Mouse (Mus musculus) mature B cell (primary cell): Measurements from ENCODE around the gene Rplp1.

Source experiments
- in situ Hi-C: fragments of 300-500 bp; cut with MboI; formaldehyde crosslinking; loops from 2 replicates; pipeline ENCODE4 v1.14.3; 2019

Rplp1 gene

GRCm38 (mm10) chr9:61911300-61912128 is 2.8 kb downstream of the Rplp1 start:
- in situ Hi-C loops = no loop called here

- in situ Hi-C loops = no loop called here
Observed at GRCm38 (mm10) chr9:61910526-61911256, 3.7 kb downstream of the Rplp1 start.

GRCm38 (mm10) chr9:61909633-61910032 is 4.7 kb downstream of the Rplp1 start:
- in situ Hi-C loops = no loop called here

DNA sequence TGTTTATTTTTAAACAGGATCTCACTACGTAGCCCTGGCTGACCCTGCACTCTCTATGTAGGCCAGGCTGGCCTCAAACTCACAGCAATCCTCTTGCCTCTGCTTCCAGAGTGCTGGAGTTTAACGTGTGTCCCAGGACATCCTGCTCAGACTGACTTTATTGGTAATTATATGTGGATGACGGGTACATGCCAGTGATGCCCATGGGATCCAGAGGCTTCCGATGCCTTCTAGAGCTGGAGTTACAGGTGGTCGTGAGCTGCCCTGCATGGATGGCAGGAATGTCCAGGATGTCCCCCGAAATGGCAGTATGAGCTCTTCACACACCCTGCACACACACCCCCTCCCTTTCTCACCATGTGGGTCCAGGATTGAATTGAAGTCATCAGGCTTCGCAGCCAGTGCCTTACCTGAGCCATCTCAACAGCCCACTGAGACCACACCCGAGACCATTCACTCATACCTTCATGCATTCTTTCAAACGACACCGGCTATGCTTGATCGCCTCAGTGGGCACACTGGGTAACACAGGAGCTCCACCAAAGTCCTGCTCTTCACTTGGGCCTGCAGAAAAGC is 5.4 kb downstream of the Rplp1 start:
- in situ Hi-C loops = no loop called here

GRCm38 (mm10) chr9:61908341-61908740 is 6.0 kb downstream of the Rplp1 start:
- in situ Hi-C loops = no loop called here

DNA sequence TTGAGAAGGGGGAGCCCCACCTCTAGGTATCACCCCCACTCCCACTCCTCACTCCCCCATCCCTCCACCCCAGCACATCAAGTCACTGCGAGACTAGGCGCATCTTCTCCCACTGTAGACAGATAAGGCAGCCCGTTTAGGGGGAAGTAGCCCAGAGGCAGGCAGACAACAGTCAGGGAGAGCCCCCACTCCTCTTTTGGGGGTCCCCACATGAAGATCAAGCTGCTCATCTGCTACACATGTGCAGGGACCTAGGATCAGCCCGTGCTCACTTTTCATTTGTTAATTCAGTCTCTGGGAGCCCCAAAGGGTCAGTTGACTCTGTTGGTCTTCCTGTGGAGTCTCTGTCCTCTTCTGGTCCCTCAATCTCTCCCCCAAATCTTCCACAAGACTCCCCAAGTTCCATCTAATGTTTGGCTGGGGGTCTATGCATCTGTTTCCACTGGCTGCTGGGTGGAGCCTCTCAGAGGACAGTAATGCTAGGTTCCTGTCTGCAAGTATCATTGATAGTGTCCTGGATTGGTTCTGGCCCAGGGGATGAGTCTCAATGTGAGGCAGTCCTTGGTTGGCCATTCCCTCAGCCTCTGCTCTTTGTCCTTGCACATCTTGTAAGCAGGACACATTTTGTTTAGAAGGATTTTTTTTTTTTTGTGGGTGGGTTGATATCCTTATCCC is 6.6 kb downstream of the Rplp1 start:
- in situ Hi-C loops = no loop called here

GRCm38 (mm10) chr9:61906912-61907311 is 7.4 kb downstream of the Rplp1 start:
- in situ Hi-C loops = no loop called here

GRCm38 (mm10) chr9:61905576-61905975 is 8.8 kb downstream of the Rplp1 start:
- in situ Hi-C loops = no loop called here

DNA sequence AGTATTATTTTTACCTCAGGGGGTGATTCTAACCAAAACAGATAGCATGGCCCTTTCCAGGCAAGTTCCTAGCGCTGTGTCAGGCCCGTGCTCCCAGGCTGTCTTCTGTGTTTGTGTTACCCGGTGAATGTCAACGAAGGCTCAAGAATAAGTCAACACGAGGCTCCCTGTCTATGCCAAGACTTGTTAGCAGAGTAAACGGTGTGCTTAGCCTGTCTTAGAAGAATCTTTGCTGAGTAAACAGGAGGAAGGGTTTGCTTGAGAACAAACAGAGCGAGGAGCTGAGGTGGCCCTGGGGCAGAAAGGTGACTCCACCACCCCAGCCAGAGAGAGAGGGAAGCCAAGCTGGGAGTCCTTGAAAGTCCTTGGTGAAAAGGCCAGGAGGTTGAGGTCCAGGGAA is 10.1 kb downstream of the Rplp1 start:
- in situ Hi-C loops = no loop called here

GRCm38 (mm10) chr9:61902445-61902844 is 11.9 kb downstream of the Rplp1 start:
- in situ Hi-C loops = no loop called here

DNA sequence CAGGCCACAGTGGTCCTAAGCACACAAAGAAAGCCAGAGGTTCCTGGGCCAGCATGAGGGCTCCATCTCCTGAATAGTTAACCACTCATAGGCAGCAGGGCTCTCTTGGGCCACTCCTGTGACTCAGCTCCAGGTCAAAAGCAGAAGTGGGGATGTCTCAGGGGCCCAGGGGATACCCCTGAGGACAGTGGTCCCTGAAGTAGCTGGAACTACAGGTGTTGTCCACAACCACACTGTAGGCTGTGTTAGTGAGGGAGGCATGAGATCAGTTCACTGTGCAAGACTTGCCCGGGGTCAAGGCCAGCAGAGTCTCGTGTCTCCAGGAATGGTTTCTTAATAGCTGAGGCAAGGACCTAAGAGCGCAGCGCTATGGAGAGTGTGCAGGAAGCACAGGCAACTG is 12.8 kb downstream of the Rplp1 start:
- in situ Hi-C loops = no loop called here

DNA sequence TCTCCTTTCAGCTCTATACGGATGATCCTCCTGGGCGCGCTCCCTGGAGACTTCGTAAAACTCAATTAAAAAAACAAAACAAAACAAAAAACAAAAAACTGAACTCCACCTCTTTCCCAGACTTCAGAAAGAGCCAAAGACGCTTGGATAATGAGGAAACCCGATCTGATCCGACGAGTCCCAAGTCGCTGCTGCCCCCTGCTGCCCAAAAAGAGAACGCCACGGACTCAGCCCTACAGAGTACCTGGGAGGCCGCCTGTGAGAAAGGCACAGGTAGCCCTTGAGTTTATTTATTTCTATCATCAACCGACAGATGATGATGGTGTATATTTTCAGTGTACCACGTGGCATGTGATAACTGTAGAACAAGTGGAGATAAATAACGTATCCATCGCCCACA is 14.5 kb downstream of the Rplp1 start:
- in situ Hi-C loops = no loop called here

DNA sequence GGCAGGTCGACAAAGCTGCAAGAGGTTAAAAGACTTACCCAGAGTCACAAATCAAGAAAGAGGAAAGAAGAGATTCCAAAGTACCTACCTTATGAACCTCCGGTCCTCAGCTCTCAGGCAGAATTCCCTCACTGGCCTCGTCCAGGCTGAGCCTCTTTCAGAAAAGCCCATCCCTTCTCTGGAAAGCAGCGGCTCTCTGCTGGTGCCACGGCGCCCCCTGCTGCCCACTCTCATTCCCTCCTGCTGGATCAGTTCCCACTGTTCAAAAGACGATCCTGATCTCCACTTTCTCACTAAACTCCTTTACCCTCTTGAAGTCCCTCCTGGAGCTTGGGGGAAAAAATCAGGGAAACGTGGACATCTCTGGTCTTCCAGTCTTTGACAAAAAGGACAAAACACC is 15.9 kb downstream of the Rplp1 start:
- in situ Hi-C loops = no loop called here

- in situ Hi-C loops = no loop called here
Observed at GRCm38 (mm10) chr9:61895014-61895413, 19.3 kb downstream of the Rplp1 start.

DNA sequence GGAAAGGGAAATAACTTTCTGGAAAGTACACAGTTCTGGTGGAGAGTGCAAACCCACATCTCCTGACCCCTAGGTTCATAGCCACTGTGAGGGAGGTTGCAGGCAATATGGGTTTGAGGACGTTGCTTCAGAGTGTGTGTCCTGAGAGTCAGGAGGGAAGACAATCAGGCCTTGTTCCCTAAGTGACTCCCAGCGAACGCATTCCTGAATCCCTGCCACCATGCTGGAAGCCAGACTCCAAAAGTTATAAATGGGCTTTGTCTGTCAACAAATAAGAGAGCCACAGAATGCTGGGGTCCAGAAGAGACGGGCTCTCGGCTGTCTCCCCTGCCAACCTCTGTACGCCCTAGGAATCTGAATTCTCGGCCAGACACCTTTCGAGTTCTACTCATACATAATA is 24.5 kb downstream of the Rplp1 start:
- in situ Hi-C loops = no loop called here

DNA sequence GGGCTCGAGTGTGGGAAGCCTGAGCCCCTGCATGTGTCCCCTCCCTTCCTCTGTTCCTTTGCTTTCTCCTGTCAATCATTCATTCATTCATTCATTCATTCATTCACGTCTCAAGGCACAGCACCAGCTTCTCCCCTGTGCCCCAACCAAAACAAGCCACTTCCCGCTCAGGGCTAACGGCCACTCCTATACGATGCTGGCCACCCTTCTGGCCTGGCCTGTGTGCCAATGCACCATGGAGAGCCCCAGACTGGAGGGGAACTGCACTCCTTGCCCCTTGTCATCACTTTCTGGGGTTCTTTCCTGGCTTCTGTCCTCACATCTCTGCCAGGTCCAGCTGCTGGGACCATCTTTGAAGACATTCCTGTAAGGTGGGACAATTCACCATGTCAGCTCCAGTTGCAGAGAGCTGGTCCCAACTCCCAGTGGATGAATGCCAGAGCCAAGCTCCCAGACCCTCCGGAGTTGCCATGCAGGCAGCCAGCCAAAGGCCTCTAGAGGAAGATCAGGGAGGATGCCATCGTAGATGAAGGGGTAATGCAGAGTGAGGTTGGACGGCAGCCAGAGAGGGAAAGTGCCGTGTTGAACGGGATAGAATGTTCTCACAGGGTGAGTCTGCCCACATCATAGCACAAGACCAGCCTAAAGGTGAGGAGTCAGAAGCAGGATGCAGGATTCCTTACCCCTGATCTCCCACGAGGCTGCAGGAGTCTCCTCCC is 26.5 kb downstream of the Rplp1 start:
- in situ Hi-C loops = no loop called here

DNA sequence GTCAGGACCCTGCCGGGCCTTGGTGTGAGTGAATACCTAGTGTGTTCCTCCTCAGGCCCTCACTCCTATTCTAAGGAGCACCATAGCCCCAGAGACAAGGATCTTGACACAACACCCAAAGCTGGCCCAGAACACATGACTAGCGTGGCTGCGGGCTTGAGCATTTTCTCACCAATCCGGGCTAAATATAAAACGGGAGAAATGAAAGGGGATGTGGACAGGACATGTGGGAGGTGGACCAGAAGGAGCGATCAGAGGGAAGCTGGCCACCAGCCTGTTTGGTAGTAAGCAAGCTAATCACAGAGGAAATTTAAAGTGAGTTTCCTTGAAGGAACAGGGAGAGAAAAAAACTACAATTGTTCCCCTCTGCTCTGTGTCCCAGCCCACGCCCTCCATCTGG is 28.4 kb downstream of the Rplp1 start:
- in situ Hi-C loops = no loop called here

DNA sequence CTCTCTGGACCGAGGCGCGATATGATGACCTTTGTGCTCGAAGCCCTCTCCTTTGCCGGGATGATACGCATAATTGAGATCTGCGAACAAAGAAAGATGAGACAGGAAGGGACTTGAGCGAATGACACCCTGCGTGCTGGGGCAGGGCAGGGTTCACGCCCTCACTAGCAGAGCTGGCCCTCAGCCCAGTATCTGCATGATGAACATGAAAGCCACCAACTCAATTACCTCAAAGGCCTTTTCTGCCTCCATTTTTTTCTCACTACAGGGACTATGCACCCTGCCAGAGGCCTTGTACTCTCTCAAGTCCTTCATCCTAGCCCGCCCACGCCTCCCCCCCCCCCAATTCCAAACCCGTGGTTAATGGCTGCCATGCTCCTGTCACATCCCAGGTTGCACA is 29.4 kb downstream of the Rplp1 start:
- in situ Hi-C loops = no loop called here

DNA sequence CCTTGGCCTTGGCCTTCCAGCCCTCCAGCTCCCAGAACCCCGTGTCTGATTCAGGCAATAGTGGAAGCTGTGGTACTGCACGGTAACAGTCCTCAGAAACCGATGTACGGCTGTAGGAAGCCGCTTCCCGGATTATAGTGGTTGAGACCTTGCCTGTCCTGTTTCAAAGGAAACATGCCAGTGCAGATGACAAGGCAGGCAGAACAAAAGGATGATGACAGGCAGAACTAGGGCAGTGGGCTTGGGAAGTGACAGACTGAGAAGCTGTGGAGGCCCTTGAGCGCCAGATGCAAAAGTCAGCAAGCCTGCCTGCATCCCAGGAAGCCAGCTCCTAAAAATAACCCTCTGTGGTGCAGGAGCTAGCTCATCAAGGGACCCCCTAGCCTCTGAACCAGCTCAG is 30.0 kb downstream of the Rplp1 start:
- in situ Hi-C loops = no loop called here

- in situ Hi-C loops = no loop called here
Observed at GRCm38 (mm10) chr9:61882179-61882578, 32.2 kb downstream of the Rplp1 start.

DNA sequence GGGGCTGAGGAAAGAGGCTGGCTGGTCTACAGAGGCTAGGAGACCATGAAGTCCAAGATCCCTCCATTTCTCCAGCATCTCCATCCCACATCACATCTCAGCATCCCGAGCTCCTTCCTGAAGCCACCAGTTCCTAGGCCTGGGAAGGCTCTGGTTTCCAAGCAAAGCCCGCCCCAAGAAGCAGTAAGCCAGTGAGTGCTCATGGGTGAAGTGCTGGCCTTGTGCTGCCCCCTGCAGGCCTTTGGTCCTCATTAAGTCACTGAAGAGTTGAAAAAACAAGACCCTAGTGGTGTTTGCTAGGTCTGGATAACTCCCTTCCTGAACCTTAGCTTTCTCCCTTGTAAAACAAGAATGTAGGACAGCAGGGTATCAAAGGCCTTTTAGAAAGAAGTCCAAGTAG is 35.5 kb downstream of the Rplp1 start:
- in situ Hi-C loops = no loop called here
